Mouse (Mus musculus): ENCODE data around the gene Pygm. TPM values are rescaled to one million over a fixed set of nuclear protein-coding genes. Genes with fewer than 3 reads are reported as not detected.
A peak's percentile ranks its signal among the peaks of the same experiment; 100 is the strongest.

Gene Pygm
- polyA plus RNA-seq, 1 experiment from 2014 or later, result 362 TPM

DNA sequence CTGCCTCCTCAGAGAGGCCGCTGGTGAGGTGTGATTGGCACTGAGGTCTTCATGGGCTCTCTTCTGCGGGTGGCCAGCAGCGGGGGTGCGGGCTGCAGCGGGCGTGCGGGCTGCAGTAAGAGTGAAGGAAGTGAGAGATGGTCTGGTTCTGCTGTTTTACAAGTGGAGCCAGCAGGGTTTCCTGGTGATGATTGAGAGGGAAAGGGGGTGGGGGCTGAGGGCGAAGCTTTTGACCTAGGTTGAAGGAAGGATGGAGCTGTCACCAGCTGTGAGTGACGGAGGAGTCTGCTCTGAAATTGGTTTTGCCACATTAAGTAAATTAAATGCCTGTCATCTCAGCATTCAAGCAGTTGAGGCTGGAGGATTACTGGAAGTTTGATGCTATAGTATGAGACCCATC lies 35.5 kb upstream of the Pygm start:
- WGBS, result 38% methylated on average over 9 of the region's 9 CpGs
- Histone ChIP-seq H3K36me3 (ENCODE audit: control insufficient read depth, insufficient read depth) (peaks cover 7% of the 10 kb centered on the region), H3K4me3 (ENCODE audit: low read length) (no peak overlapping the region), H3K4me2 (ENCODE audit: low read depth, low read length) (no peak overlapping the region), H3K9me3 (replicated peaks; ENCODE audit: control insufficient read depth, low read length) (no peaks in the 10 kb centered on the region), H3K9ac (ENCODE audit: low read length) (no peak overlapping the region), H3K27ac (ENCODE audit: low read length) (peak overlapping the region; percentile 26), H3K27me3 (ENCODE audit: control insufficient read depth, insufficient read depth, low read length) (no peaks in the 10 kb centered on the region), H3K4me1 (ENCODE audit: control insufficient read depth, insufficient read depth, low read length) (peaks cover 3% of the 10 kb centered on the region; the same call in 1 of the 2 replicates)
- no peak for ATAC-seq (replicated peaks; ENCODE audit: extremely low read depth, insufficient read depth, low FRiP score)

- H3K4me2 ChIP-seq (ENCODE audit: low read depth, low read length), result no peak overlapping the region
- H3K36me3 ChIP-seq (ENCODE audit: control insufficient read depth, insufficient read depth), result peaks cover 12% of the 10 kb centered on the region
- H3K27ac ChIP-seq (ENCODE audit: low read length), result peak overlapping the region; percentile 65
- no peak overlapping the region for H3K4me3 ChIP-seq (ENCODE audit: low read length)
- H3K9me3 ChIP-seq (replicated peaks; ENCODE audit: control insufficient read depth, low read length), result no peaks in the 10 kb centered on the region
- H3K4me1 ChIP-seq (ENCODE audit: control insufficient read depth, insufficient read depth, low read length), result peaks cover 3% of the 10 kb centered on the region
- H3K27me3 ChIP-seq (ENCODE audit: control insufficient read depth, insufficient read depth, low read length), result no peaks in the 10 kb centered on the region
- H3K9ac ChIP-seq (ENCODE audit: low read length), result no peak overlapping the region
- ATAC-seq (replicated peaks; ENCODE audit: extremely low read depth, insufficient read depth, low FRiP score), result peak; percentile 67
- WGBS, result 37% methylated on average over 14 of the region's 14 CpGs
Measured at GRCm38 (mm10) chr19:6349215-6349983, 34.8 kb upstream of the Pygm start.

DNA sequence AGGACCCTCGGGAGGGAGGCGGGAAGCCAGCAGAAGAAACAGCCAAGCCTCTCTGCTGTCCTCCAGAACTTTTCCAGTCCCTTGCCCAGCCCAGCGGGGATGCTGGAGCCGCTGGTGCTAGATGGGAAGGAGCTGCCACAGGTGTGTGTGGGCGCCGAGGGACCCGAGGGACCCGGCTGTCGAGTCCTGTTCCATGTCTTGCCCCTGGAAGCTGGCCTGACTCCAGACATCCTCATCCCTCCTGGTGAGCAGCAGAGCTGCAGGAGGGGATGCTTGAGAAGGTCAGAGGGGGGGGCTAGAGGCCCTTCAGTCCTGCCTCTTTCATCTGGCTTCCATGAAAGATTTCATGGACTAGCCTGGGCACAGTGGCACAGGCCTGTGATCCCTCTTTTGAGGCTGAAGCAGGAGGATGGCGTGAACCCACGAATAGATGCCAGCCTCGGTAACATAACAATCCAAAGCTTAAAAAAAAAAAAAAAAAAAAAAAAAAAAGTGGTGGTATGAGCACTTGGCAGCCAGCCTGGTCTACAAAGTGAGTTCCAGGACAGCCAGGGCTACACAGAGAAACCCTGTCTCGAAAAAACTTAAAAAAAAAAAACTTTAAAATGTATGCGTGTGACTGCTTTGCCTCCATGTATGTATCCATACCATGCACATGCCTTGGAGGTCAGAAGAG lies 32.6 kb upstream of the Pygm start:
- H3K27me3 ChIP-seq (ENCODE audit: control insufficient read depth, insufficient read depth, low read length), result no peaks in the 10 kb centered on the region
- H3K9me3 ChIP-seq (replicated peaks; ENCODE audit: control insufficient read depth, low read length), result no peaks in the 10 kb centered on the region
- no peak overlapping the region for H3K4me3 ChIP-seq (ENCODE audit: low read length)
- H3K27ac ChIP-seq (ENCODE audit: low read length), result no peak overlapping the region
- 49% methylated on average over 14 of the region's 14 CpGs for WGBS
- H3K4me2 ChIP-seq (ENCODE audit: low read depth, low read length), result no peak overlapping the region
- no peak for ATAC-seq (replicated peaks; ENCODE audit: extremely low read depth, insufficient read depth, low FRiP score)
- no peak overlapping the region for H3K9ac ChIP-seq (ENCODE audit: low read length)
- peaks cover 3% of the 10 kb centered on the region for H3K4me1 ChIP-seq (ENCODE audit: control insufficient read depth, insufficient read depth, low read length)
- peaks cover 7% of the 10 kb centered on the region for H3K36me3 ChIP-seq (ENCODE audit: control insufficient read depth, insufficient read depth)

GRCm38 (mm10) chr19:6352107-6352505 lies 32.1 kb upstream of the Pygm start:
- ATAC-seq (replicated peaks; ENCODE audit: extremely low read depth, insufficient read depth, low FRiP score), result no peak
- WGBS, result 71% methylated on average over 2 of the region's 2 CpGs
- Histone ChIP-seq H3K27me3 (ENCODE audit: control insufficient read depth, insufficient read depth, low read length) (no peaks in the 10 kb centered on the region), H3K27ac (ENCODE audit: low read length) (no peak overlapping the region), H3K4me3 (ENCODE audit: low read length) (no peak overlapping the region), H3K9ac (ENCODE audit: low read length) (no peak overlapping the region), H3K9me3 (replicated peaks; ENCODE audit: control insufficient read depth, low read length) (no peaks in the 10 kb centered on the region), H3K4me1 (ENCODE audit: control insufficient read depth, insufficient read depth, low read length) (peaks cover 3% of the 10 kb centered on the region), H3K36me3 (ENCODE audit: control insufficient read depth, insufficient read depth) (peaks cover 5% of the 10 kb centered on the region), H3K4me2 (ENCODE audit: low read depth, low read length) (no peak overlapping the region)

DNA sequence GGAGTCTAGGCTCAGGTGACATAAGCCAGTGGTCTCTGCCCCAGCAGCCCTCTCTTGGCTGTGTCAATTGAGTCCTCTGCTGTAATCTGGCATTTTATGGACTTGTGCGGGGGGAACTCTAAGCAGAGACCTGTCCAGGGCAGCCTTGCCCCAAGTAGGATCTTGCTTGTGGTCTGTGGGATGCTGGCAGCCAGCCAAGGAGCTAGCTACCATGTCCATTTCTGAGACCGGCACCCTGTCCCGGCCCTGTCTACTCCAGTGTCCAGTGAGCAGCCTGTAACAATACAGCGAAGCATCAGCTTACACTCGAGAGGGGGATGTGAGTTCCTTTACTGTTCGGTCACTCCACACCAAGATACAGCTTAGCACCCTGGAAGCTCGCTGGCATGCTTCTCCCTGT lies 30.2 kb upstream of the Pygm start:
- Histone ChIP-seq H3K9ac (ENCODE audit: low read length) (no peak overlapping the region), H3K36me3 (ENCODE audit: control insufficient read depth, insufficient read depth) (peaks cover 5% of the 10 kb centered on the region; the same call in 1 of the 2 replicates), H3K4me2 (ENCODE audit: low read depth, low read length) (no peak overlapping the region), H3K27me3 (ENCODE audit: control insufficient read depth, insufficient read depth, low read length) (no peaks in the 10 kb centered on the region), H3K27ac (ENCODE audit: low read length) (no peak overlapping the region), H3K4me1 (ENCODE audit: control insufficient read depth, insufficient read depth, low read length) (peaks cover 3% of the 10 kb centered on the region), H3K4me3 (ENCODE audit: low read length) (no peak overlapping the region), H3K9me3 (replicated peaks; ENCODE audit: control insufficient read depth, low read length) (no peaks in the 10 kb centered on the region)
- no peak for ATAC-seq (replicated peaks; ENCODE audit: extremely low read depth, insufficient read depth, low FRiP score)
- 65% methylated on average over 7 of the region's 7 CpGs for WGBS

DNA sequence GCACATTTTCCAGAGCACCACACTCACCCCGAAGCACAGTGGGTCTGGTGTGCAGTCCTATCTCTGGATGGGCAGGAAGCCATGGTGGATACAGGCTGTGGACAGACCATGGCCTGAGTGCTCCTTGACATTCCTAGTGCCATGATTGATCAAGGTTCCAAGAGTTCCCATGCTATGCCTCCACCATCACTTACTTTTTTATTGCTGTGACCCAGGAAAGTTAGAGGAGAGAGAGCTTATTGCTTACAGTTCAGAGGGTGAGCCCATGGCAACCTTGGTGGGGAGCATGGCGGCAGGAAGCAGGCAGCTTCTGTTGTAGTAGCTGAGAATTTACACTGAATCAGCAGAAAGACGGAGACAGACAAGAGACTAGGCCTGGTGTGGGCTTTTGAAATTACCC lies 22.9 kb upstream of the Pygm start:
- peaks cover 17% of the 10 kb centered on the region for H3K4me1 ChIP-seq (ENCODE audit: control insufficient read depth, insufficient read depth, low read length)

DNA sequence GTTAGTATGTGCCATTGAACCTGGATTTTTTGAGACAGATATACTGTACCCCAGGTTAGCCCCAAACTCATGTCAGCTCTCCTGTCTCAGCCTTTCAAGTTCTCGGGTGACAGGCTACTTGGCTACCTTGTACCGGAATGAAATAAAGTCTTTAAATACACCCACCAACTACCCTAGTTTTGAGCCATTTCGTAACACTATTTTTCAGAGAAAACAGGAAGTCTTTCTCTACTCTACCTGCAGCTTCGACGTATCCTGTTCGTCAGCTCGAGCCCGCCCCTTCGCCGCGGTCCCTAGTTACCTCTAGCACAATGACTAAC lies 21.1 kb upstream of the Pygm start:
- under 1% methylated on average over 11 of the region's 11 CpGs for WGBS
- no peak for ATAC-seq (replicated peaks; ENCODE audit: extremely low read depth, insufficient read depth, low FRiP score)
- peaks cover 25% of the 10 kb centered on the region for H3K4me1 ChIP-seq (ENCODE audit: control insufficient read depth, insufficient read depth, low read length)
- H3K27ac ChIP-seq (ENCODE audit: low read length), result peak overlapping the region; percentile 64
- H3K4me2 ChIP-seq (ENCODE audit: low read depth, low read length), result peak overlapping the region; percentile 72
- no peaks in the 10 kb centered on the region for H3K27me3 ChIP-seq (ENCODE audit: control insufficient read depth, insufficient read depth, low read length)
- H3K9me3 ChIP-seq (replicated peaks; ENCODE audit: control insufficient read depth, low read length), result no peaks in the 10 kb centered on the region
- peak overlapping the region; percentile 68 for H3K9ac ChIP-seq (ENCODE audit: low read length)
- peak overlapping the region; percentile 99 for H3K4me3 ChIP-seq (ENCODE audit: low read length)
- H3K36me3 ChIP-seq (ENCODE audit: control insufficient read depth, insufficient read depth), result peaks cover 24% of the 10 kb centered on the region

More for the DNA sequence above, 22.9 kb upstream of the Pygm start:
- H3K9me3 ChIP-seq (replicated peaks; ENCODE audit: control insufficient read depth, low read length), result no peaks in the 10 kb centered on the region
- 84% methylated on average over 3 of the region's 3 CpGs for WGBS
- no peak overlapping the region for H3K27ac ChIP-seq (ENCODE audit: low read length)
- no peak overlapping the region for H3K4me2 ChIP-seq (ENCODE audit: low read depth, low read length)
- no peak overlapping the region for H3K9ac ChIP-seq (ENCODE audit: low read length)
- H3K36me3 ChIP-seq (ENCODE audit: control insufficient read depth, insufficient read depth), result peaks cover 12% of the 10 kb centered on the region
- no peak for ATAC-seq (replicated peaks; ENCODE audit: extremely low read depth, insufficient read depth, low FRiP score)
- H3K4me3 ChIP-seq (ENCODE audit: low read length), result no peak overlapping the region
- H3K27me3 ChIP-seq (ENCODE audit: control insufficient read depth, insufficient read depth, low read length), result no peaks in the 10 kb centered on the region

GRCm38 (mm10) chr19:6363411-6364240 lies 20.6 kb upstream of the Pygm start, which contains the start of gene Sf1:
Gene Sf1, plus strand, starts transcription at chr19:6363690.
- peaks cover 26% of the 10 kb centered on the region for H3K4me1 ChIP-seq (ENCODE audit: control insufficient read depth, insufficient read depth, low read length)
- H3K36me3 ChIP-seq (ENCODE audit: control insufficient read depth, insufficient read depth), result peaks cover 29% of the 10 kb centered on the region
- peak; percentile 96 for ATAC-seq (replicated peaks; ENCODE audit: extremely low read depth, insufficient read depth, low FRiP score)
- under 1% methylated on average over 72 of the region's 85 CpGs for WGBS
- H3K27me3 ChIP-seq (ENCODE audit: control insufficient read depth, insufficient read depth, low read length), result no peaks in the 10 kb centered on the region
- peak within 1 kb of the TSS; percentile 99 for H3K4me3 ChIP-seq (ENCODE audit: low read length)
- H3K4me2 ChIP-seq (ENCODE audit: low read depth, low read length), result peak within 1 kb of the TSS; percentile 88
- H3K27ac ChIP-seq (ENCODE audit: low read length), result peak within 1 kb of the TSS; percentile 98
- peak within 1 kb of the TSS; percentile 100 for H3K9ac ChIP-seq (ENCODE audit: low read length)
- H3K9me3 ChIP-seq (replicated peaks; ENCODE audit: control insufficient read depth, low read length), result no peaks in the 10 kb centered on the region
